Mouse (Mus musculus): ENCODE results near the gene Nkx2-5.

Gene Nkx2-5

DNA sequence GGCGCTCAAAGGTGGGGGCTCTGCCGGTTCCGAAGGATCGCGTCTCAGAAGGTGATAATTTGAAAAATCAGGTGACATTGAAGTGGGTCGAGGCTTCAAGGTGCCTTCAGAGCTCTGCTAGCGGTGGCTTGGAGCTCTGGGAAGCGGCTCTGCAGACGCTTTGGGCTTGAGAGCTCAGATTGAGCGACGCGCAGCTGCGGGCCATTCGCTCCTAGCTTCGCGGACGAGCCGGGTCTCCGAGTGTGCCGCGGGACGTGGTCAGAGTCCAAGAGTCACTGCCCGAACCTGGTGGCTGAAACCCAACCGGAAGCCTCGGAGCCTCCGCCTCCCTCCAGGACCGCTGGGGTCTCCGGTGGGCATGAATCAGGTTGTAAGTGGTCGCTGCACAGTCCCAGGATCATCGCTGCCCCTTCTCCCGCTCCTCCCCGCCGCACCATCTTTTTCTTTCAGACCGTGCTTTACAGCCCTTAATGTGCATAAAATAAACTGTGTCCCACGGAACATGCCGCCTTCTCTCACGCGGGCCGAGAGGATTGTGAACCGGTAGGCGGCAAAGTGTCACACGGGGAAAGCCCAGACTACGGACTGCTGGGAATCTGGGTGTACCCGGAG, 5.0 kb upstream of the Nkx2-5 start:
- no peak for DNase-seq

DNA sequence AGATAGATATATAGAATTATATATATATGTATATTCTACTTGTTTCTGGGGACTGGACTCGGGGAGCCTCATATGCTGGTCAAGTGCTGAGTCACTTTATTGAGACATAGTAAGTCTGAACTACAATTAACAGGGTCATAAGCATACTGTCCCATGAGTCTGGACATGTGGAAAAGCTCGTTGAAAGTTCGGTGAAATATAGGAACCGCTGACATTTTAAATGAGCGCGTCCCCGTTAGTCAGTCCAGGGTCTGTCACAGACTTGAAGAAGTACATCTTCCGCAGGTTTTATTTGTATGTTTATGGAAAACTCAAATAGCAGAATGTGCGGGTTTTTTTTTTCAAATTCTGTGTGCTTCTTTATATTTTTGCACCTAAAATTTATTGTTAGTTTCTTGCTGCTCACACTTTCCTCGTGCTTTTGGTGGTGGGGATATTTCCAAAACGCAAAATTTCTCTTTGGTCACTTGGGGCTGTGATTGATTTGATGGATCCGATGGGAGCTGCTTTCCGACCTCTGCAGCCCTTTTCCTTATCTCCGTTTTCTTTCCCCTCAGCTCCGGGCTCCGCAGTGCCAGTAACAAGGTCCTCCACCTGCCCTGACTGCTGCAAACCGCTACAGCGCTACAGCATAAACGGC, 4.4 kb upstream of the Nkx2-5 start:
- no peak for DNase-seq

DNA sequence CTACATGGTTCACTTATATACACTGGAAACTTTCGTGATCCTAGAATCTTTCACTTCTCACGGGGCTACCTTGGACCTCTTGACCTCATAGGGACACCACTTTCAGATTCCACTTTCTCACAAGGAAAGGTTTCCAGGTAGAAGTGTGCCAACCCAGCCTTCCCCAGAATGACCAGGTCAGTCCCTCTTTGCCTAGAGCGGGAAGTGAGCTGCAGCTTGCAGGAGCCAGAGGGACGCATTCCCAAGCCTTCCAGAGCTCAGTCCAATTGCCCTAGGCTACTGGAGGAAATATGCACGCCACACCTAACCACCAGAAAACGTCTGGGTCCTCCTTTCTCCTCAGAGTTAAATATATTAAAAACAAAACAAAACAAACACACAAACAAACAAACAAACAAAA, 3.4 kb upstream of the Nkx2-5 start:
- no peak for DNase-seq

DNA sequence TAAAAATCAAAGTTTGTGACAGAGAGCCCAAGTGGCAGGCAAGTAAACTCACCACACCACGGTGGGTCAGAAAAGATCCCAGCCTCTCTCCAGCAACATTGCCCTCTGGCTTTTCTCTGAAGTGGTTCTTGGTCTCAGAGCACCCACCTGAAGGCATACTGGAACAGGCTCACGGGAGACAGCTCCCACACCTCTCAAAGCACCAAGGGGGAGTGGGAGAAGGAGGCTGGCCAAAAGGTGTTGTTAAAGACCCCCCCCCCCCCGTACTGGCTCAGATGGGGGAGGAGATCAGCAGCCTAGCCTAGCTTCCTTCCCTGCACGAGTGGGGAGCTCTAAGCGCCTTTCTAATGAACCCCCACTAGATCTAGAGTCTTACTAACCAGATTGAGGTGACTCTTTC, 3.0 kb upstream of the Nkx2-5 start:
- no peak for DNase-seq

DNA sequence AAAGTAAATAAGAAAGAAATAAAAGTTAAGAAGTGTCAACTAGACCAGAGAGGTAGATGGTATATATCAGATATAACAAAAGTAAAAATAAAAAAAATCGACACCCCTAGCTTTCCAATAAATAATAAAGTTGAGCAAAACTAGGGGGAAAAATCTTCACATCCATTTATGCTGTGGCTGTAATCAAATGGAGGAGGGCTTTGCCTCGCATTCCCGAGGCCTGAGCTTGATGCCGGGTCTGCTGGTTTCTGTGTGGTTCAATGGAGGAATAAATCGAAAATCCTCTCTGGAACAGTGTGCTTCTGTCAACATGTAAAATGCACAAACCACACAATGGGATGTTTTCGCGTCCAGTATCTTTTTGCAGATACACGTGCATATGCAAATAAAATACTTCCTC, 1.6 kb upstream of the Nkx2-5 start:
- DNase-seq = no peak

DNA sequence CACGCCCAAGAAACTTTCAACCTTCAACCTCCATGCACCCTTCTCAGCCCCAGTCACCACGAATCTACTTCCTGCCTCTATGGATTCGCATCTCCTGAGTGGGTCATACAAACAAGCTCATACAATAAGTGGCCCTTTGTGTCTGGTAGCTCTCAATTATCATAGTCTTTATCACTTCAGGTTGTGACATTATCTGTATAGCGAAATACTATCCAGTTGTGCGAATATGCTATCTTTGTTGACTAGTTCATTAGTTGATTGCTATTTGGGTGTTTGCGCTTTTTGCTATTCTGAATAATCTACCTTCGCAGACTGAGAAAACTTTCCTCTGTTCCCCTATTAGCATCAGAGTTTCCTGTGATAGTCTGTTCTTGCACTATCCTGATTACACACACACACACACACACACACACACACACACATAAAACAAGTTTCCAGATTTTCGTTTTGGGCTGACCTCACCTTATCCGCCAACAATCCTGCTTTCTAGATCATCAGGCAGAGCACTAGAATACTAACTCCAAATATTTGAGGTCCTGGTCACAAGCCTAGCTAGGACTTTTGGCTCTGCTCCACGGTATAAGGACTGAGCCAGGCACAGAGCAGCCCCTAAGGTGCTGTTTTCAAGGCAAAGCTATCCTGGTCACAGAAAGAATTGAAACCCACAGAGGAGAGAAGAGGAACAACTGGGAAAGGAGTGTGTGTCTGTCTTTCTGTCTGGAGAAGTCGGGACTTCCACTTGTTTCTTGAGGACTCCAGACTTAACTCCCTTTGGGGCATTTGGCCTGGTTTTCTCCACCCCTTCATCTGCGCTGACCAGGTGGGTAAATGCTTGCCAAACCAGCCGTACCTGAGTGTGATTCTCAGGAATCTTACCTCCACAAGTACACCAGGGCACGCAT, 591 bp upstream of the Nkx2-5 start:
- DNase-seq = no peak

DNA sequence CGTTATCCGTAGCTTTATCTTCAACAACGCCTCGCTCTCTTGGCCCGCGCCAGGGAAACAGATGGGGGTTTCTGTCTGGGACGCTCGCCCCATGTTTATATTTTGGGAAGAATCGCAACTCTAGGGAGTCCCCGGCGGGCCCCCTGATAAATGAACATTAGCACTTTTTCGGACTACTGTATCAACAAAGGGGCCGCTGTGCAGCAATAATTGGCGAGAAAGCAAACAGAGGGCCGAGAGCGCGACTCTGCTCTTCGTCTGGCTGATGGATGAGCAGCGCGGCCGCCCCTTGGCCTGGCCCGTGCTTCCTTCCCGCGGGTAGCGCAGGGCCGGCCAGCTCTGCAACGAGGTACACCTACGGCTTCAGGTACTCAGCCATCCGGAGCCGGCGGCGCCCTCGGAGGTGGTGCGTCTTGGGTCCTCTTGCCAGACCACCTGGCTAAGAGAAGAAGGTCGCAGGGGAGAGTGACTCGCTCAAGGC, 398 bp downstream of the Nkx2-5 start:
- DNase-seq = no peak

DNA sequence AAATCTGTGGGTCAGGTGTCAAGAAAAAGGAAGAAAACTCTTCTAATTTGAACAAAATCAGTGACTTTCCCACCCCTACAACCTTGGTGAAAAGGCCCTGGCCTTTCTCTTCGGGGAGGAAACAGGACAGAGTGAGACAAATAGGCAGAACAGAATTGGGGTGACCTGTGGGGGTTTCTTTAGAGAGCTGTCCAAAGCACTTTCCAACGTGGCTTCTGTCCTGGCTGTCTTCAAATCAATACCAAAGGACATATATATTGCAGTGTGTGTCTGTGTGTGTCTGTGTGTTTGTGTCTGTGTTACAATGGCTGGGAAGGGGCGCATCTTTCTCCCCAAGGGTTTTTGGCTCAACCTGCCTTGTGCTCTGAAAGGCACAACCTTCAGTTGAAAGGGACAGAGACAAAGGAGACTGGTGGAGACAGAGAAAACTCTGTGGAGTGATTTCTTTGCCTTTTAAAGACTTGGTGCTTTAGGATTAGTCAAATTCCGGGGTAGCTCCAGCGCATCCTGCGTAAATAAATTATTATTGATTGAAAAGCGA, 1.0 kb downstream of the Nkx2-5 start:
- DNase-seq = no peak

DNA sequence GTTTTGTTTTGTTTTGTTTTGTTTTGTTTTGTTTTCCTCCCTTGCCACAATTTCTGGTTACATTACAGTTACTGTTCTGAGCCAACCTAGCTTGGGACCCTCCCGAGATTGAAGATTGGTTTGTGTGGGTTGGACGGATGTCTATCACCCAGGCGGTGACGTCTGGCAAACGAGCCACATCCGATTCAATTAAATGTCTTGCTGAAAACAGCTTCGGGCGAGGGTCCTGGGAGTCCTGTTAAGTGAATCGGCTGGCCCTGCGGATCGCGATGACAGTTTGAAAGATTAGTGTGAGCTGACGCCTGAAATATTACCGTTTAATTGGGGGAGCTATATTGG, 1.6 kb downstream of the Nkx2-5 start:
- no peak for DNase-seq

DNA sequence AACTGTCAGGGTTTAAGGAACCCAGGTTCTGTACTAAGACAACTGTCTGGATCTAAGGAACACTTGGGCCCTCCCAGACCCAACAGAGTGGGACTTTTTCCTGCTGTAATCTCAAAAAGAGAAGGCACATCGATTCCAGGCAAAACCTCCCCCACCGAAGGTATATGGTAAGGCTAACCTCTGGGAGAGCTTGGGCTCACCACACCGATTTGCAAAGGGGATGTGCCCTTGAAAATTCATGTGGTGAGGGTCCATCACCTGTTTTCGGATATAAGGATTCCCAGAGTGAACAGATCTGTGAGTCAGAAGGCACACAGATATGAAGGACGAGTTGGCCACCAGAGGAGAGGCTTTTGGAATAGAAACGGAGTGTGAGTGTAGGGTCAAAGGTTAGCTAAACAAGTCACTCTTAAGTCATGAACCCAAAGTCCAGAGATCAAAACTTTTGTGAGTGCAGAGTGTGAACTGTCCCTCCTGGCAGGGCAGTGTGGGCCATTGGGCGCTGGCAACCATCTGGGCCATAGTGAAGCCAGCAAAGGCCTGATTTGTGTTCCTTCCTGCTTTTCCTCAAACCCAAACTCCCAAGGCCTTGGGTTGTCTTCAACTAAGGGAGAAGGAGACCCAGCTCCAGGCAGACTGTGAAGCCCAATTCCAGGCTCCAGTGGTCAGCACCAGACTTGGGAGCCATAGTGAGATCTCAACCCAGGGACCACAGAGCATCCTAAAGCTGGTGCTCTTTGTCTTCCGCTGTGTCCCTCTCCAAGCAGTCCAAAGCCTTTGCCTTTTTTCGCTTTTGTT, 2.2 kb downstream of the Nkx2-5 start:
- DNase-seq = no peak

DNA sequence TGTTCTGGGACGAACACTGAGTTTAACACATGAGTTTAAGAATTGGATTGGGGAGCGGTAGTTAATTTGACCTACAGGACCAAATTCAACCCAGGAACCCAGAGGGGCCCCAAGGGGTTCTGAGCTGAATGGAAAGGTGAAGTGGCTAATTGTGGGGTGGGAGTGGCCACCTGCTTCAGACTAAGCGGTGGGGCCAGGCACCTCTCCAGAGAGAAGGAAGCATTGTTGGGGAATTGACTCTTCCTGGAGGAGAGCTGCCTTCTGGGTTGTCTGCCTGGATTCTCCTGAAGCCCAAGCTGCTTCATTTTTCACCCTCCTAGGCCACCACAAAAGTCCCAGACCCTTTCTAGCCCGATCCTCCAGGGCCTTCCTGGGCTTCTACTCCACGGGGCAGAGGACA, 2.8 kb downstream of the Nkx2-5 start:
- DNase-seq = no peak

DNA sequence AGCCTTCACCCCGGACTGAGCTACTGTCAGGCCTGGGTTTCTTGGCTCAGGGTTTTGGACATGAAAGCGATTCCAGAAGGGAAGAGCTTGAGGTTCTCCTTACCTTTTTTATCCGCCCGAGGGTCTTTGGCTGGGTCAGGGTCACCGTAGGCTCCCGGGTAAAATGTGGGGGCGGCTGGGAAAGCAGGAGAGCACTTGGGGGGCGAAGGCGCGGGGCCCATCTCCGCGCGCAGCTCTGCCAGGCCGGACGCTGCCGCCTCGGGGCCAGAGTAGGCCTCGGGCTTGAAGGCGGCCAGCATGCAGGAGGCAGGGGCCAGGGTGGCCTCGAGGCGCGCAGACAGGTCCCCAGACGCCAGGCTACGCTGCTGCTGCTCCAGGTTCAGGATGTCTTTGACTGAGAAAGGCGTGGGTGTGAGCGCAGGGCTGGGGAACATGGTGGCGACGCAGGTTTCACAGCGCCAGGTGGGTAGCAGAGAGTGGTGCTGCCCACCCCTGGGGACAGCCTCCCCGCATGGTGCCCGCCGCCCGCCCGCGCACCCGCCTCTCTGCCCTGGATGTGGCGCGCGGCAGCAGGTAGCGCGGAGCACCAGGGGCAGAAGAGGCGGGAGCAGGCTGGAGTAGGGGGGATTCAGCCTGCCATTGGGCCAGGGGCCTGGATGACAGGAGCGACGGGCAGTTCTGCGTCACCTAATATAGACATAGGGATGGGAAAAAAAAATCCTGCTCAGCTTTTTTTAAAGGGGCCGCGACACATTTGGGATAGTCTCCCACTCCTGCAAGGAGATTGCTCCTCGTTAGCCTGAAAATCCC, 3.7 kb downstream of the Nkx2-5 start:
- no peak for DNase-seq

DNA sequence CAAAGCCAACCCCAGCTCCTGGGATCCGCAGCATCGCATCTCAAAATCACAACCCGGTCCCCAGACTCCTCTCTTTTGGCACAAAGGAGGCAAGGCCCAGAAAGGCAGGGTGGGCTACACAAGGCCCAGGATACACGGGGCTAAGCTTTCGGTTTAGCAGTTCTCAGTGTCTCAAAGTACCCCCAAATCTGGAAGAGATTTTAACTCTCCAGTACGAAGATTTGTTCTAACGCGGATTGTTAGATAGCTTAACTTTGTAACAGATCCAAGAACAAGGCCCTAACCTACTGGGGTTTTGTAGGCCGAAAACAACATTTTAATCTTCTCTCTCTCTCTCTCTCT, 4.4 kb downstream of the Nkx2-5 start:
- DNase-seq = no peak

DNA sequence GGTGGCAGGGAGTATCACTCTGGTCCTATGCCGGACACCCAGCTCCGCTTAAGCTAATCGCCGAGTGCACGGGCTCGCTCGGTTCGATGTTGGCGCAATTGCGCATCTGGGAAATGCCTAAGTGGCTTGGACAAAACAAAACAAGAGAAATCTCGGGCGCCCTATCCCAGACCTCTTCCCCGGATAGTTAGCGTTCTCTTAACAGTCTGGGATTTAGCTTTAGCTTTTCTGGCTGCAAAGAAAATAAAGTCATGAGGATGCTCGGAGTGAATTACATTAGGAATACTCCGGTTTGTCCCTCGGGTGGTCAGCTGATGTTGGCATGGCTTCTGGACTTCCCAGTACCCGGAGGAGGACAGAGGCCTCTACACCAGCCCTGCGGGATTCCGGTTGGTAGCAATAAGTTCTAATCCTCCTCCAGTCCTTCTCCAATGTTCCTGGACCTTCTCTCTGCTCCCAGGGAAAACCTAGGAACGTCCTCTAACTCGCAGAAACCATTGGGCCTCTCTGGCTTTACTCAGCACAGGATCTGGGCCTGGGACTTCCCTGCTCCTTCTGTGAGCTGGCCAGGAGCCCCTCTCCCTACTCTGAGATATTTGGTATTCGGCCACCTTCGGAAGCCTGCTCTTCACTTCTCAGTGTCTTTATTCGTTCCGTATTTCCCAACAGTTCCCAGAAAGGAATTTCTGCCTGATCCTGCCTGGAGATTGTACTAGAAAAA, 4.9 kb downstream of the Nkx2-5 start:
- DNase-seq = no peak

DNA sequence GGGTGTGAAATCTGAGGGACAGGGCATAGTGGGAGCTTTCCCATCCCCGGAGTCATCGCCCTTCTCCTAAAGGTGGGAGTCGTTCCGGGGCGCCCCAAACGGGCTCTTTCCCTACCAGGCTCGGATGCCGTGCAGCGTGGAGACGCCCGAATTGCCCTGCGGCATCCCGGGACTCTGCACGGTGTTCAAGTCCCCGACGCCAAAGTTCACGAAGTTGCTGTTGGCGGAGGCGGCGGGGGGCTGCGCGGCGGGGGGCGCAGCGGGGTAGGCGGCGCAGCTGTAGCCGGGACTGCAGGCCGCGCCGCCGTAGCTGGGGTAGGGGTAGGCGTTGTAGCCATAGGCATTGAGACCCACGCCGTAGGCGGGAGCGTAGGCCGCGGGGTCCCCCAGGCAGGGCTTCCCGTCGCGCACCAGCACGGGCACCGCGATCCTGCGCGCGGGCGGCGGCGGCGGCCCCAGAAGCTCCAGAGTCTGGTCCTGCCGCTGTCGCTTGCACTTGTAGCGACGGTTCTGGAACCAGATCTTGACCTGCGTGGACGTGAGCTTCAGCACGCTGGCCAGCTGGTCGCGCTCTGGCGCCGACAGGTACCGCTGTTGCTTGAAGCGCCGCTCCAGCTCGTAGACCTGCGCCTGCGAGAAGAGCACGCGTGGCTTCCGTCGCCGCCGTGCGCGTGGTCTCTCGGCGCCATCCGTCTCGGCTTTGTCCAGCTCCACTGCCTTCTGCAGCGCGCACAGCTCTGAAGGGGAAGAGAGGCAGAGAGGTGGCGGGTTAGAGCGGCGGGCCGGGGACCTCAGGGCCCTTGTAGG, 5.7 kb downstream of the Nkx2-5 start:
- DNase-seq = no peak

DNA sequence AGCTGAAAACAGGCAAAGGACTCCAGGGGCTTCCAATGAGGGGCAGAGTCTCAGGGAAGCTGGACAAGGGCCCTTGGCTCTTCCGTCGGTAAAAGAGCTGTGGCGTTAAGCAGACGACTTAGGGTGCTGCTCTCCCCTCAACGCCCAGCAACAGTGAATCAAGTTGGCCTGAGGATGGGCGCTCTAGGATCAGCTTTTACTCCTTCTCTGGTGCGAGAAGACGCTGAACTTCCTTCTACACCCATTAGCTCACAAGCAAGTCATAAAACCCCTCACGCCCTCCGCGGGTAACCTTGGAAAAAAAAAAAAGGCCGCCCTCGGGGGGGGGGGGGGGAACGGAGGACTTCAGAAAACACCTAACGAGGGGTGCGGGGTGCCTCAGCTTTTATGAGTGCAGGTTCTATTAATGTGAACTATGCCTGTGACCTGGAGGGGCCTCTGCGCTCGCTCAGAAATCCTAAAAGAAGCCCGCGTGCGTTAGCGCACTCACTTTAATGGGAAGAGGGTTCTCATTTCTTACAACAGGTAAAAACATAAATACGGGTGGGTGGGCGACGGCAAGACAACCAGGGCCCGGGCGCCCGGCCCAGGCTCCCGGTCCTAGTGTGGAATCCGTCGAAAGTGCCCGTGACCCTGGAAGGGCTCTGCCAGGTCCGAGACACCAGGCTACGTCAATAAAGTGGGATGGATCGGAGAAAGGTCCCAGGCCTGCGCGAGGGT, 6.5 kb downstream of the Nkx2-5 start:
- no peak for DNase-seq

DNA sequence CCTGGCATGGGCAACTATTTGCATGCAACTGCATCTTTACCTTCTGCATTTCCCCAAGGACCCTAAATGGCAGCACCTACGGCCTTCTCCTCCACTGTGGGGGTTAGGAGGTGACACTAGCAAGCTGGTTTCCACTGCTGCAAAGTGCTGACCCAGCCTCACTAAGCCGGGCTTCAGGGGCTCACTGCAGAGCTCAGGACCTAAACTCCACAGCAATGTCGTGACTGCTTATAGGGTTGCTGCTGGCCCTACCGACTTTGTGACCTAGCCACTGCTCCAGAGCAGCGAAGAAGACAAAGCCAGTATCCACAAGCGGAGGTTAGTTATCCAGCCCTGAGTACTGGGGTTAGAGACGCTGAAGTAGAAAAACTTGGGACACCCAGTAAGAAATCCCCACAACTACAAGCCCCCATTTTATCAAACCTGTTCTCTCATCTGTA, 7.2 kb downstream of the Nkx2-5 start:
- DNase-seq = no peak

DNA sequence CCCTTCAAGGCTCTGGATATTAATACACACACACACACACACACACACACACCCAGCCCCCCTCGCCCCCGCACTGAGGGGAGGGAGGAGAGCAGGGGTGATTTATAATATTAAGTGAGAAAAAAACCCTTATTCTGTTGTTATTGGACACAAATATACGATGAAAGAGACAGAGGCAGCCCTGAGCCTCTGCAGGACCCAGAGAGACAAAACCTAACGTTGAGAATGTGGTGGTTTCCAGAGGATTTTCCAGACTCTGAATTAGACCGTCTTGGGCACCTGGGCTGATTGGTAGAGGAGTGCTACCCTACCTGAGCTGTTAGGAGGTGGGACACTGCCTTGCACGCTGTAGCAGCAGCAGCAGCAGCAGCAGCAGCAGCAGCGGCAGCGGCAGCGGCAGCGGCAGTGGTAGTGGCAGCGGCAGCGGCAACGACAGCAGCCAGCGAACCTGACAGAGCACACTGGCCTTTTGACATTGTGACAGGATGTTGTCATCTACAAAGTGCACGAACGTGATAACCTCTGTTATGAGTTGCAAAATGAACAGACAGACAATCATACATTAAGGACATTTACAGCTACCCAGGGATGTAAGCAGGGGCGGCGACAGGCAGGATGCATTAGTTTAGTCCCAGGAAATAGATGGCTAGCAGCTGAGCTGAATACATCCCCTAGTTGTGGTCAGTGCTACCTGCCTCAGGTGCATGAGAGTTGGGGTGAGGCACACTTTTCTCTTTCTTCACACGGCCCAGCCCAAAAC, 7.8 kb downstream of the Nkx2-5 start:
- no peak for DNase-seq

DNA sequence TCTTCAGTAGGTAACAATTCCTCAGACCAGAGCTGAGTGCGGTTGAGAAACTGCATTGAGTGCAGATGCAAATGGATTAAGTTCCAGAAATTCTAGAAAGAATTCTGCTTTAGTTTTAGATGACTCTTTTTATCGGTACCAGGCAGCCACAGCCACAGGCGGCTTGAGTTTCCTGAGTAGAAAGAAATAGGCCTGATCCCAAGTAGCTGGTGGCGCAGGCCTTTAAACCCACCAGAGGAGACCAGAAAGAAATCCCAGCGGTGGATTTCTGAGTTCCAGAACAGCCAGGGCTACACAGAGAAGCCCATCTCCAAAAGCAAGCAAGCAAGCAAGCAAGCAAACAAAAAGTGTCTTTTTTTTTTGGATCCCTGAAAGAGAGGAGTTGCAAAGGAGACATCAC, 8.4 kb downstream of the Nkx2-5 start:
- no peak for DNase-seq

All from cerebellum, adult 9-10 months (tissue).